Mouse (Mus musculus) large intestine, adult 2 months (tissue): ENCODE measurements around the gene Mydgf. TPM values are rescaled to one million over a fixed set of nuclear protein-coding genes. Genes with fewer than 3 reads are reported as not detected.

Experiments
- DNase-seq: peaks from one replicate; pipeline ENCODE4 v3.0.0-alpha.2; 2012; ENCODE audit warnings: low read depth, low spot score
- WGBS: fragments of 180-500 bp; shearing (Covaris S2); methylation state at CpG from one replicate; pipeline ENCODE4 v1.1.7; 2018; 5-methylcytosine and 5-hydroxymethylcytosine counted together
- polyA plus RNA-seq: library from polyadenylated mRNA; depleted of rRNA; stranded (reverse); fragments of >200 nt; gene quantifications from 2 replicates; pipeline ENCODE4 v1.2.3, GENCODE M21; 2012

Gene Mydgf
- polyA plus RNA-seq, 1 experiment, result 113 TPM

GRCm38 (mm10) chr17:56148790-56149618, 34.7 kb downstream of the Mydgf start:
- DNase-seq, result no peak
- whole genome bisulfite sequencing, result 6% methylated on average over 30 of the region's 30 CpGs

GRCm38 (mm10) chr17:56148280-56148679, 35.4 kb downstream of the Mydgf start:
- DNase-seq, result no peak

GRCm38 (mm10) chr17:56147420-56147819, 36.3 kb downstream of the Mydgf start:
- 53% methylated on average over 12 of the region's 12 CpGs for WGBS
- DNase-seq, result no peak

More at GRCm38 (mm10) chr17:56148280-56148679, 35.4 kb downstream of the Mydgf start:
- 35% methylated on average over 9 of the region's 9 CpGs for WGBS

- DNase-seq, result no peak
- 22% methylated on average over 9 of the region's 9 CpGs for WGBS
These were observed 37.6 kb downstream of the Mydgf start for GRCm38 (mm10) chr17:56146131-56146530.

- DNase-seq, result no peak
- WGBS, result 53% methylated on average over 9 of the region's 9 CpGs
These were observed 39.2 kb downstream of the Mydgf start for GRCm38 (mm10) chr17:56144546-56144945.

- 2% methylated on average over 45 of the region's 47 CpGs for WGBS
These were observed 41.8 kb downstream of the Mydgf start for GRCm38 (mm10) chr17:56141702-56142605.

GRCm38 (mm10) chr17:56139858-56140595, 43.7 kb downstream of the Mydgf start, which contains the start of gene Sema6b:
Gene Sema6b, minus strand, starts transcription at chr17:56140343.
- DNase-seq, result no peak
- WGBS, result 3% methylated on average over 77 of the region's 79 CpGs

More at GRCm38 (mm10) chr17:56141702-56142605, 41.8 kb downstream of the Mydgf start:
- no peak for DNase-seq

GRCm38 (mm10) chr17:56139355-56139754, 44.4 kb downstream of the Mydgf start:
- no peak for DNase-seq
- 22% methylated on average over 21 of the region's 21 CpGs for WGBS

- 36% methylated on average over 25 of the region's 25 CpGs for WGBS
These were observed 45.7 kb downstream of the Mydgf start for GRCm38 (mm10) chr17:56137839-56138613.

GRCm38 (mm10) chr17:56136558-56136957, 47.2 kb downstream of the Mydgf start:
- no peak for DNase-seq
- WGBS, result 85% methylated on average over 7 of the region's 7 CpGs

More at GRCm38 (mm10) chr17:56137839-56138613, 45.7 kb downstream of the Mydgf start:
- DNase-seq, result no peak

- WGBS, result 1% methylated on average over 27 of the region's 27 CpGs
- peak; percentile 40 for DNase-seq
These were observed 49.2 kb downstream of the Mydgf start for GRCm38 (mm10) chr17:56134463-56134971.

GRCm38 (mm10) chr17:56133457-56134363, 50.0 kb downstream of the Mydgf start:
- WGBS, result 7% methylated on average over 21 of the region's 21 CpGs
- DNase-seq, result peak; percentile 83

GRCm38 (mm10) chr17:56132661-56133060, 51.1 kb downstream of the Mydgf start:
- WGBS, result 5% methylated on average over 14 of the region's 14 CpGs
- DNase-seq, result no peak

GRCm38 (mm10) chr17:56131814-56132213, 51.9 kb downstream of the Mydgf start:
- DNase-seq, result peak; percentile 42
- 38% methylated on average over 7 of the region's 7 CpGs for WGBS

GRCm38 (mm10) chr17:56131136-56131535, 52.6 kb downstream of the Mydgf start:
- no peak for DNase-seq
- WGBS, result 76% methylated on average over 10 of the region's 10 CpGs

- 61% methylated on average over 15 of the region's 15 CpGs for WGBS
- no peak for DNase-seq
These were observed 55.5 kb downstream of the Mydgf start for GRCm38 (mm10) chr17:56128246-56128645.

GRCm38 (mm10) chr17:56126175-56126574, 57.5 kb downstream of the Mydgf start:
- WGBS, result 78% methylated on average over 11 of the region's 11 CpGs
- DNase-seq, result no peak
